ENCODE assay signal across 17 mouse cellular contexts in the genomic region with DNA sequence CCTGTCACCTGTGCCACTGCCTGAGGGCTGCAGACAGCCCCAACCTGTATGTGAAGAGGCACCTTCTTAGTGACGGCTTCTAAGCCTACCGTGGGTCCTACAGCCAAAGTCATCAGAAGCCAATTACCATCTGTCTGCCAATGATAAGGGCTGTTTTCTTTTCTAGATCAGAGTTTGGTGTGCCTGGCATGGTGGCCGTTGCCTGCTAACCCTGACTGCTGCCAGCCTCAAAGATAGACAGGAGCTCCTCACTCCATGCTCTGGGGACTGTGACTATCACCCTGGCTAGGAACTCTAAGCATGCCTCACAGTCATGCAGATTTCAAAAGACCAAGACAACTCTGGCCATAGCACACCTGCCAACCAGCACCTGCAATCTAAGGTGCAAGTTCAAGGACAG. TPM values are rescaled to one million over a fixed set of nuclear protein-coding genes. Genes with fewer than 3 reads are reported as not detected.
A peak's percentile ranks its signal among the peaks of the same experiment; 100 is the strongest.
DNase-seq lines count a peak whose midpoint lies in the region; ATAC-seq and TF ChIP-seq lines count a peak whose summit lies in the region.
"Had no signal": no experiment of that assay in that cellular context is flagged by ENCODE, and none has a peak within 500 bp of the region (broad histone marks: within the 10 kb centered on the region; RNA-seq: fewer than 3 reads in every experiment).

No protein-coding gene starts in this region.

- peaks cover 34% of the 10 kb centered on the region for H3K4me1 ChIP-seq in G1E (ENCODE audit: insufficient read depth, low read depth, low read length)
- peaks cover 25 to 27% of the 10 kb centered on the region in 2 experiments for H3K4me1 ChIP-seq in liver, embryonic 14.5 days (replicated peaks; ENCODE audit: control insufficient read depth in 2 of 2, insufficient read depth in 2 of 2, low read length in 1 of 2)
- H3K4me1 ChIP-seq: neural tube, embryonic 12.5 days had no signal

- intact Hi-C loops in gastrocnemius, postnatal 36 days (cut with DNase I): no loop called here

- no peak for TF ChIP-seq CTCF in G1E (IDR thresholded peaks at IDR 0.05; ENCODE audit: low read depth, low read length)
- no peak for TF ChIP-seq CTCF in liver, embryonic 14.5 days (IDR thresholded peaks at IDR 0.05; ENCODE audit: low read depth)

- H3K27me3 ChIP-seq in G1E (ENCODE audit: insufficient read depth, low read length): no peaks in the 10 kb centered on the region
- H3K27me3 ChIP-seq in liver, embryonic 14.5 days (ENCODE audit: control insufficient read depth, insufficient read depth, low read length): no peaks in the 10 kb centered on the region
- H3K27me3 ChIP-seq: CH12.LX; hindbrain, embryonic 12.5 days; neural tube, embryonic 12.5 days; Patski had no signal

- H3K4me2 ChIP-seq in liver, embryonic 14.5 days (ENCODE audit: low read depth): peak overlapping the region; percentile 63
- H3K4me2 ChIP-seq: hindbrain, embryonic 12.5 days; lung, embryonic 14.5 days; neural tube, embryonic 12.5 days had no signal

- H3K9me3 ChIP-seq in G1E (replicated peaks): no peaks in the 10 kb centered on the region
- no peaks in the 10 kb centered on the region for H3K9me3 ChIP-seq in liver, embryonic 14.5 days (ENCODE audit: control insufficient read depth, low read length)
- H3K9me3 ChIP-seq: hindbrain, embryonic 12.5 days; neural tube, embryonic 12.5 days had no signal

- H3K9ac ChIP-seq in liver, embryonic 14.5 days (replicated peaks): peak overlapping the region; percentile 58
- H3K9ac ChIP-seq: hindbrain, embryonic 12.5 days; lung, embryonic 14.5 days; neural tube, embryonic 12.5 days had no signal

- TF ChIP-seq EP300 in liver, embryonic 14.5 days (IDR thresholded peaks at IDR 0.05; ENCODE audit: low read depth): peak; percentile 90

- peaks cover 61% of the 10 kb centered on the region for H3K36me3 ChIP-seq in G1E (replicated peaks)
- no peaks in the 10 kb centered on the region for H3K36me3 ChIP-seq in liver, embryonic 14.5 days (replicated peaks; ENCODE audit: control insufficient read depth, insufficient read depth, low read depth)
- H3K36me3 ChIP-seq: hindbrain, embryonic 12.5 days; neural tube, embryonic 12.5 days had no signal

- peak; percentile 78 for ATAC-seq in G1E (ENCODE audit: extremely low read depth, insufficient number of reproducible peaks, low FRiP score, poor library complexity, severe bottlenecking)
- peak; percentile 70 for ATAC-seq in common myeloid progenitor, adult 5-6 weeks (replicated peaks; ENCODE audit: low read depth, poor library complexity, severe bottlenecking)
- ATAC-seq in liver, embryonic 14.5 days (ENCODE audit: insufficient read depth): peak; percentile 86
- ATAC-seq: Patski had no signal

- peak overlapping the region; percentile 28; the same call in 1 of the 2 replicates for H3K4me3 ChIP-seq in G1E (ENCODE audit: low read depth, low read length)
- H3K4me3 ChIP-seq in liver, embryonic 14.5 days (ENCODE audit: insufficient read depth in 1 of 2, low read depth in 2 of 2, low read length in 2 of 2): no peak overlapping the region
- H3K4me3 ChIP-seq: hindbrain, embryonic 12.5 days; neural tube, embryonic 12.5 days had no signal

- peak; percentile 31 for DNase-seq in 416B (ENCODE audit: low read depth)
- peak; percentile 49 for DNase-seq in G1E (ENCODE audit: low spot score)
- DNase-seq in liver, embryonic 14.5 days (ENCODE audit: low read depth in 3 of 3, low spot score in 3 of 3): peak; percentile 68 to 85 (median 83)
- DNase-seq in cerebellum, postnatal 14 days: no peak
- DNase-seq in frontal cortex, postnatal 25 days (ENCODE audit: low spot score in 2 of 2): no peak
- DNase-seq in gastrocnemius, postnatal 36 days: no peak
- DNase-seq: adrenal gland, postnatal 36 days; kidney, postnatal 4 days; layer of hippocampus, postnatal 36 days; left cerebral cortex, postnatal 4 days; lung, embryonic 14.5 days; right cerebral cortex, postnatal 25 days had no signal

- 11% methylated on average over 3 of the region's 3 CpGs for WGBS in liver, embryonic 14.5 days (ENCODE audit: insufficient replicate concordance)

- peak overlapping the region; percentile 84 for H3K27ac ChIP-seq in liver, embryonic 14.5 days
- H3K27ac ChIP-seq: hindbrain, embryonic 12.5 days; neural tube, embryonic 12.5 days had no signal

RNA-seq across cellular contexts. Expression of a gene that starts 10.7 kb away (rescaled TPM):
- total RNA-seq in G1E (2014; fragmentation: Nextera tagmentation) (18.8 and 19.3 TPM in 2 replicates), G1E (2017) (5.1 and 5.3 TPM in 2 replicates)
- 9.7 and 12.1 TPM in 2 replicates for polyA plus RNA-seq in G1E (2012)
- 4.1 and 4.7 TPM in 2 replicates for total RNA-seq in common myeloid progenitor, adult 5-6 weeks (2017)
- 14.7 and 16.1 TPM in 2 replicates for polyA plus RNA-seq in liver, embryonic 14.5 days (2012; rRNA removed)
- polyA plus RNA-seq in liver, embryonic 14.5 days (2014; fragmentation: Nextera tagmentation; extraction: Ambion mirVana): 3.3 and 4.5 TPM in 2 replicates
- 10 to 100 TPM; 28.0 to 40.6 TPM for total RNA-seq in gastrocnemius, postnatal 36 days (2021)

RNA-seq across cellular contexts. Expression of a gene that starts 29.3 kb away (rescaled TPM):
- total RNA-seq in G1E (2014; fragmentation: Nextera tagmentation) (15.3 and 22.0 TPM in 2 replicates), G1E (2017) (15.8 and 22.0 TPM in 2 replicates)
- 119 and 145 TPM in 2 replicates for polyA plus RNA-seq in G1E (2012)
- 11.0 and 15.3 TPM in 2 replicates for total RNA-seq in common myeloid progenitor, adult 5-6 weeks (2017)
- polyA plus RNA-seq in liver, embryonic 14.5 days (2012; rRNA removed): 33.0 and 38.0 TPM in 2 replicates
- 15.6 TPM in 2 replicates for polyA plus RNA-seq in liver, embryonic 14.5 days (2014; fragmentation: Nextera tagmentation; extraction: Ambion mirVana)
- total RNA-seq in gastrocnemius, postnatal 36 days (2021): 10 to 100 TPM; 75.3 to 75.9 TPM

RNA-seq across cellular contexts. Expression of a gene that starts 32.6 kb away (rescaled TPM):
- 16.5 and 32.5 TPM in 2 replicates for total RNA-seq in G1E (2014; fragmentation: Nextera tagmentation)
- 22.7 and 27.8 TPM in 2 replicates for total RNA-seq in G1E (2017)
- 26.5 and 30.9 TPM in 2 replicates for polyA plus RNA-seq in G1E (2012)
- 42.8 and 55.3 TPM in 2 replicates for total RNA-seq in common myeloid progenitor, adult 5-6 weeks (2017)
- polyA plus RNA-seq in liver, embryonic 14.5 days (2012; rRNA removed): 14.1 and 17.3 TPM in 2 replicates
- polyA plus RNA-seq in liver, embryonic 14.5 days (2014; fragmentation: Nextera tagmentation; extraction: Ambion mirVana): 7.5 and 9.9 TPM in 2 replicates
- total RNA-seq in gastrocnemius, postnatal 36 days (2021): 10 to 100 TPM; 34.8 to 46.2 TPM

RNA-seq across cellular contexts. Expression of a gene that starts 32.8 kb away (rescaled TPM):
- total RNA-seq in G1E (2014; fragmentation: Nextera tagmentation): 7.7 and 9.3 TPM in 2 replicates
- total RNA-seq in G1E (2017): 12.5 and 13.9 TPM in 2 replicates
- 13.7 and 15.2 TPM in 2 replicates for polyA plus RNA-seq in G1E (2012)
- 9.6 and 12.4 TPM in 2 replicates for total RNA-seq in common myeloid progenitor, adult 5-6 weeks (2017)
- 12.4 and 13.5 TPM in 2 replicates for polyA plus RNA-seq in liver, embryonic 14.5 days (2012; rRNA removed)
- polyA plus RNA-seq in liver, embryonic 14.5 days (2014; fragmentation: Nextera tagmentation; extraction: Ambion mirVana): 10.5 and 12.0 TPM in 2 replicates
- total RNA-seq in gastrocnemius, postnatal 36 days (2021): 1 to 10 TPM; 6.8 to 7.3 TPM

Comparison
In these comparisons a context has a peak if more than half of its experiments do, and no peak if none do; other contexts are left out.
1. DNase-seq: peak in 416B (single experiment), G1E (single experiment) and liver, embryonic 14.5 days (3 of 3); none in cerebellum, postnatal 14 days (0 of 2), frontal cortex, postnatal 25 days (0 of 2) and gastrocnemius, postnatal 36 days (0 of 2).
2. Peak in every context shown above with its lines, with median percentiles within 50 percentile points of each other: ATAC-seq.